Mouse (Mus musculus) kidney, postnatal 0 days (tissue): ENCODE measurements around the gene Gss. TPM values are rescaled to one million over a fixed set of nuclear protein-coding genes. Genes with fewer than 3 reads are reported as not detected.
A peak's percentile ranks its signal among the peaks of the same experiment; 100 is the strongest.

ENCODE experiments used
- ATAC-seq: fragments of 200-750 bp; cut with Nextera tagmentation; replicated peaks from 2 replicates; pipeline ENCODE4 v1.8.0; 2017; ENCODE audit warnings: low read depth, moderate number of reproducible peaks, moderate TSS enrichment, moderate library complexity; ENCODE audit not compliant: low FRiP score
- DNase-seq: peaks from one replicate; pipeline ENCODE4 v3.0.0-alpha.2; 2016; ENCODE audit warnings: low spot score
- H3K27ac ChIP-seq: fragments of 300-500 bp; sonication (generic); 2 replicates; pipeline ENCODE4 v1.5.1; 2014; ENCODE audit warnings: mild to moderate bottlenecking
- H3K27me3 ChIP-seq: fragments of 300-500 bp; sonication (generic); 2 replicates; pipeline ENCODE4 v1.6.1; 2014; ENCODE audit warnings: low read length, mixed read lengths; ENCODE audit not compliant: insufficient read depth
- H3K36me3 ChIP-seq: fragments of 300-500 bp; sonication (generic); 2 replicates; pipeline ENCODE4 v1.6.1; 2014; ENCODE audit warnings: low read length, mixed read lengths; ENCODE audit not compliant: insufficient read depth
- H3K4me1 ChIP-seq: fragments of 300-500 bp; sonication (generic); replicated peaks from 2 replicates; pipeline ENCODE4 v1.6.1; 2014; ENCODE audit warnings: antibody characterized with exemption, low read length, mixed read lengths; ENCODE audit not compliant: insufficient read depth
- H3K4me2 ChIP-seq: fragments of 300-500 bp; sonication (generic); 2 replicates; pipeline ENCODE4 v1.6.1; 2014; ENCODE audit warnings: mild to moderate bottlenecking, low read length, moderate library complexity, mixed read lengths
- H3K4me3 ChIP-seq: fragments of 300-500 bp; sonication (generic); replicated peaks from 2 replicates; pipeline ENCODE4 v1.5.1; 2014; ENCODE audit warnings: low read depth, low read length
- H3K9ac ChIP-seq: fragments of 300-500 bp; sonication (generic); 2 replicates; pipeline ENCODE4 v1.6.1; 2014; ENCODE audit warnings: low read depth, low read length
- H3K9me3 ChIP-seq: fragments of 300-500 bp; sonication (generic); replicated peaks from 2 replicates; pipeline ENCODE4 v1.6.1; 2016; ENCODE audit warnings: low read length, inconsistent platforms, mixed read lengths
- CTCF ChIP-seq: IDR thresholded peaks from 2 replicates; pipeline ENCODE4 v1.5.1; 2016; ENCODE audit warnings: antibody characterized with exemption, low read depth, mild to moderate bottlenecking, moderate library complexity
- WGBS: fragments of 180-500 bp; shearing (Covaris S2); extraction: QIAGEN DNeasy Blood & Tissue Kit; methylation state at CpG from one replicate; pipeline ENCODE4 v1.1.7; 2014; 5-methylcytosine and 5-hydroxymethylcytosine counted together
- polyA plus RNA-seq: library from polyadenylated mRNA; unstranded; fragments of >200 nt; fragmentation: Nextera tagmentation; extraction: Ambion mirVana; gene quantifications from 2 replicates; pipeline ENCODE4 v1.2.1, GENCODE M21; 2015

The Gss gene
- polyA plus RNA-seq, 1 experiment from 2014 or later, result 114 TPM

DNA sequence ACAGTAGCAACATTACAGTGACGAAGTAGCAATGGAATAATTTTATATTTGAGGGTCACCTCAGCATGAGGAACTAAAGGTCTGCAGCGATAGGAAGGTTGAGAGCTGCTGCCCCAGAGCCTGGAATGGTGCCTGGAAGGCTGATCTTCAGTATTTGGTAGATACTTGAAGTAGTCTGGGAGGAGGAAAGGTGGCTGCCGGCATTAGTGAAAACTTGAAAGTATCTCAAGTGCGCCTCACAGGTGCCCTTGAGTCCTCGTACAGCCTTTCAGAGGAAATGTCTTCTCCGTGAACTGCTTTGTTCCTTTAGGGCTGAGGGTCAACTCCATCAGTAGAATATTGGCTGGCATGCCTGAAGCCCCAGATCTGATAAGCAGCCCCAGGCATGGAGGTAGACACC is 2.9 kb upstream of the Gss start:
- 88% methylated on average over 6 of the region's 6 CpGs for WGBS
- Histone ChIP-seq H3K4me3 (no peak overlapping the region), H3K36me3 (no peaks in the 10 kb centered on the region), H3K9ac (no peak overlapping the region), H3K9me3 (no peaks in the 10 kb centered on the region), H3K27ac (no peak overlapping the region), H3K4me2 (no peak overlapping the region), H3K27me3 (no peaks in the 10 kb centered on the region), H3K4me1 (peaks cover 4% of the 10 kb centered on the region; the same call in 1 of the 2 replicates)
- TF ChIP-seq CTCF, result no peak
- no peak for DNase-seq
- ATAC-seq, result no peak

DNA sequence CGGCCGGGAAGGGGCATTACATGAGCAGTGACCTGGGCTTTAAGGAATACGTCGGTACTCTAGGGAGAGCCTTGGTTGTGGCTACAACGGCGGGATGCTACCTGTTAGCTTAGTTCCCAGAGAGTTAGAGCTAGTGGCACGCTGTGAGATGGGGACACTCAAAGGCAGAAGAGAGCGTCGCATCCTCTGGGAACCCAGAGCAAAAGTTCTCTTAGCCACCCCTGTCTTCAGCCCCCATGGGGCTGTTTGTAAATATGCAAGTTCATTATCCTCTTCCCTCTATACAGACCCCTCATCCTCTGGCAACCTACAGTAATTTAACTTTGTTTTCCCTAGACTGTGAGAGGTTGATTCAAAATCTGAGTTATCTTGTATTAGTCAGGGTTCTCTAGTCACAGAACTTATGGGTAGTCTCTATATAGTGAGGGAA is 259 bp upstream of the Gss start:
- no peak for ATAC-seq
- WGBS, result 4% methylated on average over 9 of the region's 9 CpGs

DNA sequence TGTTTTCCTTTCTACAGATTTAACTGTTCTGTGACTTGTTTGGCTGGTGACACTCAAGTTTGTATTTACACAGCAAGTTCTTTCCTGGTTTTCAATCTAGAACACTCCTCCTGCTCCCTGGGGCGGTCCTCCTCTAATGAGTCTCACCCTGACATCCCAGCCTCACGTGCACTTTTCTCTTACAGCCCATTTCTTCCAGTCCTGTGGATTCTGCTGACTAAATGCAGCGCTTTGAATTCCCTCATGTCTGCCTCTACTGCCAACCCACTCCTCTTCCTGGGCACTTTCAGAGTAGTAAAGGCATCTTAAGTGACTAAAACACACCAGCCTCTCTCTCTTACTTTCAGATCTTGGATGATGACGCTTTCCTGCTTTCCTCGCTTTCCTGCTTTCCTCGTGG is 934 bp downstream of the Gss start:
- H3K4me2 ChIP-seq, result peak overlapping the region; percentile 55
- no peaks in the 10 kb centered on the region for H3K9me3 ChIP-seq
- H3K27ac ChIP-seq, result peak overlapping the region; percentile 89
- H3K27me3 ChIP-seq, result no peaks in the 10 kb centered on the region
- ATAC-seq (no peak), DNase-seq (peak; percentile 51)
- peak overlapping the region; percentile 72 for H3K9ac ChIP-seq
- 3% methylated on average over 6 of the region's 6 CpGs for WGBS
- peak overlapping the region; percentile 52 for H3K4me3 ChIP-seq
- H3K4me1 ChIP-seq, result peaks cover 4% of the 10 kb centered on the region; the same call in 1 of the 2 replicates
- TF ChIP-seq CTCF, result no peak
- H3K36me3 ChIP-seq, result no peaks in the 10 kb centered on the region

More for the DNA sequence above, 259 bp upstream of the Gss start:
- Histone ChIP-seq H3K9me3 (no peaks in the 10 kb centered on the region), H3K4me2 (peak overlapping the region; percentile 55), H3K9ac (peak overlapping the region; percentile 72; the same call in 1 of the 2 replicates), H3K27me3 (no peaks in the 10 kb centered on the region), H3K36me3 (no peaks in the 10 kb centered on the region), H3K4me3 (peak overlapping the region; percentile 52), H3K4me1 (peaks cover 4% of the 10 kb centered on the region; the same call in 1 of the 2 replicates), H3K27ac (peak overlapping the region; percentile 89)
- TF ChIP-seq CTCF, result no peak
- DNase-seq, result no peak

DNA sequence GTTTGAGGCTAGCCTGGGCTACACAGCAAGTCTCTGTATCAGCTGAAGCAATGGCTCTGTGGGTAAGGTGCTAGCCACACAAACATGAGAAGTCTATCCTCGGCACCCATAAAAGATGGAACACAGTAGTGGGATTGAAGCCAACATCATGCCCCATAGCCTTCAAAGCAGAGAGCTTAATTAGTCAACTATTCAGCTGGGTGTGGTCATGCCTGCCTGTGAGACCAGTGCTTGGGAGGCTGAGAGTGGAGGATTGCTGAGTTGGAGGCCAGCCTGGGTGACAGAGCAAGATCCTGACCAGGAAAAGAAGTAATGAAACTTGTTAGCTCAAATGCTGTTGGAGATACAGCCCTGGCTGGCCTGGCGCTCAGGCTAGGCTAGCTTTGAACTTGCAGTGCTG is 1.7 kb downstream of the Gss start:
- Histone ChIP-seq H3K36me3 (no peaks in the 10 kb centered on the region), H3K9ac (no peak overlapping the region), H3K27me3 (no peaks in the 10 kb centered on the region), H3K4me1 (peaks cover 4% of the 10 kb centered on the region; the same call in 1 of the 2 replicates), H3K4me3 (no peak overlapping the region), H3K27ac (0 out of 2 replicates have a peak overlapping the region, but pooled peaks have one; percentile 89), H3K9me3 (no peaks in the 10 kb centered on the region), H3K4me2 (peak overlapping the region; percentile 55; the same call in 1 of the 2 replicates)
- ATAC-seq (no peak), DNase-seq (no peak)
- WGBS, result 86% methylated on average over 2 of the region's 2 CpGs
- no peak for TF ChIP-seq CTCF

DNA sequence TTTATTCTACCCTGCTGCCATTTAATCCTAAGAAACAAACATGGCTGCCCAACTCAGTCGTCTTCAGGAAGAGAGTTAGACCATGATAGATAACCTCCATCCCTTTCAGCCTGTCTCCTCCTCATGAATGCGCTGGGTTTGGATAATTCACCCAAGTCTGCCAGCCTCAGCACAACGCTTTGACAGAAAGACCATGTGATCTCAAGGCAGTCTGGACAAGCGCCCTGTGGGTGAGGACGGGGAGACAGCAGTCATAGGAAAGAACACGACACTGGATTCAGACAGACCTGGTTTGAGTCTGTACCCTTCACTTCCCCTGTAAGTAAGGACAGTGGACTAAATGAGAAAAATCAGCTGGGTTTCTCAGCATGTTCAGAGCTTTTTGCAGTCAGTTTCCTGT is 3.1 kb downstream of the Gss start:
- Histone ChIP-seq H3K4me1 (peaks cover 4% of the 10 kb centered on the region; the same call in 1 of the 2 replicates), H3K27ac (no peak overlapping the region), H3K9ac (no peak overlapping the region), H3K36me3 (no peaks in the 10 kb centered on the region), H3K27me3 (no peaks in the 10 kb centered on the region), H3K4me2 (no peak overlapping the region), H3K4me3 (no peak overlapping the region), H3K9me3 (no peaks in the 10 kb centered on the region)
- WGBS, result 72% methylated on average over 6 of the region's 6 CpGs
- TF ChIP-seq CTCF, result no peak
- DNase-seq, result no peak
- ATAC-seq, result no peak

DNA sequence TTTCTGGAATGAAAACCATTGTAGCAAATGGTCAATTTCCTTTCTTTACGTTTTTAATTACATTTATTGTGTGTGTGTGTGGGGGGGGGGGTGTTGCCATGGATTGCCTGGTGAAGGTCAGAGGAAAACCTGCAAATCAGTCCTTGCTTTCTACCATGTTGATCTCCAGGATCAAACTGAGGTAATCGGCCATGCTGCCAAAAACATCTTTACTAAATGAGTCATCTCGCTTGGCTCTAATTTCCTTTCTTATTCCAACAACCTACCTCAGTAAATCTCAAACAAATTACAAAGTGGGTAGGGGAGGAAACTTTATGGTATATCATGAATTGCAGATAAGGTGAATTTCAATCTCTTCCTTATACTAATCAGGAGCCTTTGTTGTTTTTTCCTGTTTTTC is 4.5 kb downstream of the Gss start:
- ATAC-seq (no peak), DNase-seq (no peak)
- H3K4me1 ChIP-seq, result peaks cover 4% of the 10 kb centered on the region; the same call in 1 of the 2 replicates
- H3K4me3 ChIP-seq, result no peak overlapping the region
- 69% methylated on average over 3 of the region's 3 CpGs for WGBS
- no peaks in the 10 kb centered on the region for H3K27me3 ChIP-seq
- H3K4me2 ChIP-seq, result no peak overlapping the region
- no peak for TF ChIP-seq CTCF
- H3K9ac ChIP-seq, result no peak overlapping the region
- no peaks in the 10 kb centered on the region for H3K36me3 ChIP-seq
- H3K9me3 ChIP-seq, result no peaks in the 10 kb centered on the region
- H3K27ac ChIP-seq, result no peak overlapping the region

DNA sequence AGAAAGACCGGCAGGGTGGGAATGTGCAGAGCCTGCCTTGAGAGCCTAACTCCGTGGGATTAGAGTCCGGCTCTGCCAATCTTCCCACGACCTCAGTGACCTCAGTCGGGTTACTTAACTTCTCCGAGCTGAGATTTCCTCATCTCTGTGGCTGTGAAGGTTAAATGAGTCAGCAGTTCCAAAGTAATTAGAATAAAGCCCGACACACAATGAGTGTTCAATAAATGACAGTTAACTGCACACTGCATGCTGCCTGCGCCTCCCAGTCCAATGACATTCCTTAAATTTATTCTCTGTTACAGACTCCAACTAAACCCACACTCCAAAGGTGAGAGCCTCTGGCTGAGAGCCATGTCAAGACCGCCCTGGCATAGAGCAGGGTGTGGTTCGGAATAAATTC is 7.1 kb downstream of the Gss start:
- peak overlapping the region; percentile 50; the same call in 1 of the 2 replicates for H3K27ac ChIP-seq
- H3K4me2 ChIP-seq, result no peak overlapping the region
- H3K9me3 ChIP-seq, result no peaks in the 10 kb centered on the region
- no peak overlapping the region for H3K4me3 ChIP-seq
- no peaks in the 10 kb centered on the region for H3K4me1 ChIP-seq
- no peaks in the 10 kb centered on the region for H3K36me3 ChIP-seq
- no peaks in the 10 kb centered on the region for H3K27me3 ChIP-seq
- ATAC-seq, result peak; percentile 37; the same call in 1 of the 2 replicates
- DNase-seq, result peak; percentile 8
- no peak for TF ChIP-seq CTCF
- H3K9ac ChIP-seq, result no peak overlapping the region
- WGBS, result 60% methylated on average over 10 of the region's 10 CpGs
